Mouse (Mus musculus) CD4-positive helper T cell, adult 2 months (primary cell): ENCODE measurements around the gene Inka1.

Experiments used
- DNase-seq: peaks from one replicate; pipeline ENCODE4 v3.0.0-alpha.2; 2012; ENCODE audit warnings: low read depth, missing footprints, low spot score

Gene Inka1

GRCm38 (mm10) chr9:107957141-107957540 is 28.5 kb downstream of the Inka1 start:
- no peak for DNase-seq

GRCm38 (mm10) chr9:107955613-107956289 is 29.9 kb downstream of the Inka1 start:
- DNase-seq, result no peak

- DNase-seq, result peak; percentile 88
Measured at GRCm38 (mm10) chr9:107950460-107951355, 35.0 kb downstream of the Inka1 start.

GRCm38 (mm10) chr9:107949922-107950235 is 35.8 kb downstream of the Inka1 start, which contains the start of gene Traip:
Gene Traip (plus strand): TSS chr9:107950136.
- DNase-seq, result no peak

- no peak for DNase-seq
Measured at GRCm38 (mm10) chr9:107949184-107949921, 36.3 kb downstream of the Inka1 start.

- DNase-seq, result no peak
Measured at GRCm38 (mm10) chr9:107947241-107948194, 38.2 kb downstream of the Inka1 start.

GRCm38 (mm10) chr9:107936831-107937230 is 48.8 kb downstream of the Inka1 start:
- DNase-seq, result no peak

- DNase-seq, result no peak
Measured at GRCm38 (mm10) chr9:107936215-107936822, 49.4 kb downstream of the Inka1 start.

- DNase-seq, result peak; percentile 45
Measured at GRCm38 (mm10) chr9:107935790-107936214, 49.9 kb downstream of the Inka1 start.

- no peak for DNase-seq
Measured at GRCm38 (mm10) chr9:107935374-107935773, 50.3 kb downstream of the Inka1 start, which contains the start of gene Camkv. Gene Camkv (plus strand): TSS chr9:107935674.
